Mouse (Mus musculus) midbrain, embryonic 13.5 days (tissue): ENCODE results near the gene Fuca2. TPM values are rescaled to one million over a fixed set of nuclear protein-coding genes. Genes with fewer than 3 reads are reported as not detected.

Source experiments
- ATAC-seq: fragments of 200-750 bp; cut with Nextera tagmentation; 2 replicates; pipeline ENCODE4 v1.8.0; 2017; ENCODE audit warnings: mild to moderate bottlenecking, moderate TSS enrichment, moderate library complexity
- H3K27ac ChIP-seq: fragments of 300-500 bp; sonication (generic); 2 replicates; pipeline ENCODE4 v1.5.1; 2015; ENCODE audit warnings: inconsistent platforms, mild to moderate bottlenecking, moderate library complexity
- H3K27me3 ChIP-seq: fragments of 300-500 bp; sonication (generic); 2 replicates; pipeline ENCODE4 v1.6.1; 2015; ENCODE audit warnings: mild to moderate bottlenecking, inconsistent platforms
- H3K36me3 ChIP-seq: fragments of 300-500 bp; sonication (generic); 2 replicates; pipeline ENCODE4 v1.6.1; 2015; ENCODE audit warnings: mild to moderate bottlenecking, inconsistent platforms
- H3K4me1 ChIP-seq: fragments of 300-500 bp; sonication (generic); replicated peaks from 2 replicates; pipeline ENCODE4 v1.6.1; 2015; ENCODE audit warnings: inconsistent platforms
- H3K4me2 ChIP-seq: fragments of 300-500 bp; sonication (generic); replicated peaks from 2 replicates; pipeline ENCODE4 v1.6.1; 2015; ENCODE audit warnings: moderate library complexity, mild to moderate bottlenecking, inconsistent platforms
- H3K4me3 ChIP-seq: fragments of 300-500 bp; sonication (generic); replicated peaks from 2 replicates; pipeline ENCODE4 v1.5.1; 2015; ENCODE audit warnings: mild to moderate bottlenecking, inconsistent platforms
- H3K9ac ChIP-seq: fragments of 300-500 bp; sonication (generic); replicated peaks from 2 replicates; pipeline ENCODE4 v1.6.1; 2015; ENCODE audit warnings: mild to moderate bottlenecking, inconsistent platforms
- H3K9me3 ChIP-seq: fragments of 300-500 bp; sonication (generic); 2 replicates; pipeline ENCODE4 v1.6.1; 2016; ENCODE audit warnings: mild to moderate bottlenecking, inconsistent platforms
- WGBS: fragments of 180-500 bp; shearing (Covaris S2); methylation state at CpG from one replicate; pipeline ENCODE4 v1.1.7; 2015; 5-methylcytosine and 5-hydroxymethylcytosine counted together
- polyA plus RNA-seq: library from polyadenylated mRNA; unstranded; fragments of >200 nt; fragmentation: Nextera tagmentation; extraction: Ambion mirVana; gene quantifications from 2 replicates; pipeline ENCODE4 v1.2.1, GENCODE M21; 2015

Gene Fuca2
- polyA plus RNA-seq, 1 experiment from 2014 or later: 22.0 TPM

DNA sequence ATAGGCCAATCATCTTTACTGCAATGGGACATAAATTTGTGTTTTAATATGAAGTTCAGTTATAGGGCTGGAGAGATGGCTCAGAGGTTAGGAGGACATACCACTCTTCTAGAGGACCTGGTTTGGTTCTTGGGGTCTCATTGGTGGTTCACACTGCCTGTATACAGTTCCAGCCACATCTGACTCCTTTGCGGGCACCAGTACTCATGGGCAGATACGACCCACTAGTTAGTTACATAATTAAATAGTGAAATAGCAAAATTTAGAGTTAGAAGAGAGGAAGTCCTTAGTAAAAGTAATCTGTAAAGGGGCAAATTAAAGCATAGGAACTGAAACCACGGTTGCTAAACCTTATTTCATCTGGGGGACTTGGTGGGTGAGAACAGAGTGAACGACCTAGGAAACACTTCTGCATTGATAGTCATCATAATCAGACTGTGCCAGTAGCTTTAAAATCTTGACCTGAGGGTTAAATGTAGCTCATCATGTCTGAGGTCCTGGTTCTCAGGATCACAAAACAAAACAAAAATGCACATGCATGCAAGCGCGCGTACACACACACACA, 40.5 kb downstream of the Fuca2 start:
- no peak overlapping the region for H3K27ac ChIP-seq
- H3K9me3 ChIP-seq: no peaks in the 10 kb centered on the region
- H3K4me1 ChIP-seq: no peaks in the 10 kb centered on the region
- peaks cover 30% of the 10 kb centered on the region for H3K36me3 ChIP-seq
- no peak overlapping the region for H3K9ac ChIP-seq
- WGBS: 91% methylated on average over 7 of the region's 7 CpGs
- H3K4me2 ChIP-seq: no peak overlapping the region
- H3K27me3 ChIP-seq: no peaks in the 10 kb centered on the region
- H3K4me3 ChIP-seq: no peak overlapping the region
- ATAC-seq: no peak

DNA sequence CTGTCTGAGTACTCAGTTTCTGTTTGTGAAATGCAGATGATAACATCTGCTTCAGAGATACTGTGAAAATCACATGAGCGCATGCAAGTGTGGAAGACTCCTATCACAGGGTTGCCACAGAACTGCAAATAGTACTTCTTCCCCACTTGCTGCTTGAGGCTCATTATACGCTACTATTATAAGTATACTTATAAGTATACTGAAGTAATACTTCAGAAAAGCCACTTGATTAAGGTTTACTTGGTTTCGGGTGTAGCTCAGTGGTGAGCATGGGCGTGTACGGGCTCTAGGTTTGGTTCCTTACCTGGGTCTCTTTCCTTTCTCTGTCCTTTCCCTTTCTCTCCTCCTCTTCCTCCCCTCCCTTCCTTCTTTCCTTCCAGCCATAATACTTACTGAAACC, 42.4 kb downstream of the Fuca2 start:
- H3K9me3 ChIP-seq: no peaks in the 10 kb centered on the region
- H3K36me3 ChIP-seq: peaks cover 27% of the 10 kb centered on the region
- no peak overlapping the region for H3K4me3 ChIP-seq
- no peak overlapping the region for H3K27ac ChIP-seq
- H3K4me1 ChIP-seq: no peaks in the 10 kb centered on the region
- no peak overlapping the region for H3K4me2 ChIP-seq
- no peaks in the 10 kb centered on the region for H3K27me3 ChIP-seq
- no peak for ATAC-seq
- no peak overlapping the region for H3K9ac ChIP-seq
- WGBS: 94% methylated on average over 5 of the region's 5 CpGs

DNA sequence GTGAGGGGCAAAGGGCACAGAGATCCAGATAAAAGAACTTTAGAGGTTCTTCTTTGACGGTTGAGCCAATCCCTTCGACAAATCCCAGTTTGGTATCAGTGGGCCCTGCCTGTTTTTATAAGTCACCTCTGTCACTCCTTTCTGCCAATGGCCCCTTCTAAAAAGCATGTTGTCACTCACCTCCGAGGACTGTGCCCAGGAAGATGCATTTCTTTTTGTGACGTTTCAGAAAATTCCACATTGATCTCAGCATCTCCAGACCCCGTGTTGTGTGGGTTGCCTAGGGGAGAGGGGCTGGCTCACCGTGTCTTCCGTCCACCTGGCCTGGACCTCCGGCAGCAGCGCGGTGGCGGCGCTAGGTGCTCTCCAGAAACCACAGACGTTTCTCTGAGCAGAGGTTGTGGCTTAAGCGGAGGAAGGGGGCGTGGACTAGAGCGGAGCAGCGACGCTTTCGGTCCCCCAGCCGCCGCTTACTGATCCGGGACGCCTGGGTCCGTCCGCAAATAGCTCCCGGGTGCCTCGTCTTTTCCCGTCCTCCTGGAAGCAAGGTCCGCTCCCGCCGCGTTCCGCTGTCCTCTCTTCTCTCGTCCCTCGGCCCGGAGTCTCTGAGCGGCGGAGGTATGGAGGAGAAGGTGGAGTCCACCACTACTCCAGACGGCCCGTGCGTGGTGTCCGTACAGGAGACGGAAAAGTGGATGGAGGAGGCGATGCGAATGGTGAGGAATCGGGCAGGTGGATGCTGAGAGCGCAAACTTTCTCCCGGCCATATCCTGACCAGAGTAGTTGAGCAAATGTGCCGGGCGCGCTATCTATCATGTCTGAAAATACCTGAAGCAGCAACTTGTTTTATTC, 53.5 kb downstream of the Fuca2 start, which contains the start of the genes Adat2 and Pex3:
TSS of gene Adat2 (plus strand) at position 249 of the 852 bp plus-strand sequence.
TSS of gene Pex3 (minus strand) at position 497 of the 852 bp plus-strand sequence.
- ATAC-seq: peak; percentile 98
- H3K9me3 ChIP-seq: no peaks in the 10 kb centered on the region
- no peaks in the 10 kb centered on the region for H3K27me3 ChIP-seq
- peak within 1 kb of the TSS; percentile 84 for H3K9ac ChIP-seq
- H3K4me1 ChIP-seq: peaks cover 12% of the 10 kb centered on the region
- peak within 1 kb of the TSS; percentile 73 for H3K4me2 ChIP-seq
- peak within 1 kb of the TSS; percentile 80 for H3K4me3 ChIP-seq
- WGBS: under 1% methylated on average over 51 of the region's 51 CpGs
- H3K36me3 ChIP-seq: 0 out of 2 replicates have a peak, but pooled peaks cover 5% of the 10 kb centered on the region
- H3K27ac ChIP-seq: peak within 1 kb of the TSS; percentile 78

DNA sequence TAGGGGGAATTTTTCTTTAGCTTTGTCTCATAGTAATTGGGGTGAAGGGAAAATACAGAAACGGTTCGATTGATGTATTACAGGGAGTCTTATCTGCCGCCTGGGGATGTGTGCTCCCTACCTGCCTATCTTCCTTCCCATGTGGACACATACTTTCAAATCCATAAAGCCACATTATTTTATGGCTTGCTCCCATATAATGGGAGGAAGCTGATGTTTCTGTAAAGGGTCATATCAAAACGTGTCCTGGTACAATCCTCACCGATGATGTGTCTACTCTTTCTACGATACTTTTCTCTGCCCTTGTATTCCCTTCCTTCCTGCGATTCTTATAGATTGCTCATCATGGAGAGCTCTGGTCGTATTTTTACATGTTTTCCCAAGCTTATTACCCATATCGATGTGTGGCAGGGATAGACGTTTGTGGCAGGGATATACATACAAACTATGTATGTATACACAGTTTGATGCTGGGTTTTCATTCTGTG, 54.2 kb downstream of the Fuca2 start:
- H3K27me3 ChIP-seq: no peaks in the 10 kb centered on the region
- peak overlapping the region; percentile 80 for H3K4me3 ChIP-seq
- peak; percentile 43 for ATAC-seq
- H3K27ac ChIP-seq: peak overlapping the region; percentile 78; the same call in 1 of the 2 replicates
- H3K36me3 ChIP-seq: peaks cover 6% of the 10 kb centered on the region; the same call in 1 of the 2 replicates
- WGBS: 32% methylated on average over 10 of the region's 10 CpGs
- H3K4me1 ChIP-seq: peaks cover 12% of the 10 kb centered on the region
- H3K4me2 ChIP-seq: peak overlapping the region; percentile 73
- H3K9me3 ChIP-seq: no peaks in the 10 kb centered on the region
- H3K9ac ChIP-seq: peak overlapping the region; percentile 84

DNA sequence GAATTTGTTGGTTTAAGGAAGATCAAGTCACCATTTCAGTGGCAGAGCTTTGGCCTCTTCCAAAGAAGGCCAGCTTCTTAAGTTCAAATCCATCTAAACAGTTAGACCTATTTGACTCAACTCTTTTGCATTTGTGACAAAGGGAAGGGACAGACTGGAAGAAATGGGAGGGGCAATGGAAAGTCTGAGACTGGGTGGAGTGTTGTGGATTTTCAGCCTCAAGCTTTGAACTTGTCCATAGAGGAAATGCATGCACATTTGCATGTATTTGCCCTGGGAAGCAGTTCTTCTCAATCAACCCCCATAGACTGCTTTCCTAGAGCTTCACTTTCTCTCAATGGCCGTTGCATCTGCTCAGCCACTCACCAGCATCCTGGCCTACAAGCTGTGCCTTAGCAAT, 55.0 kb downstream of the Fuca2 start:
- WGBS: 85% methylated on average over 1 of the region's 1 CpGs
- ATAC-seq: no peak
- Histone ChIP-seq H3K9me3 (no peaks in the 10 kb centered on the region), H3K36me3 (peaks cover 10% of the 10 kb centered on the region; the same call in 1 of the 2 replicates), H3K27ac (no peak overlapping the region), H3K27me3 (no peaks in the 10 kb centered on the region), H3K4me2 (no peak overlapping the region), H3K4me1 (peaks cover 12% of the 10 kb centered on the region), H3K9ac (no peak overlapping the region), H3K4me3 (no peak overlapping the region)

DNA sequence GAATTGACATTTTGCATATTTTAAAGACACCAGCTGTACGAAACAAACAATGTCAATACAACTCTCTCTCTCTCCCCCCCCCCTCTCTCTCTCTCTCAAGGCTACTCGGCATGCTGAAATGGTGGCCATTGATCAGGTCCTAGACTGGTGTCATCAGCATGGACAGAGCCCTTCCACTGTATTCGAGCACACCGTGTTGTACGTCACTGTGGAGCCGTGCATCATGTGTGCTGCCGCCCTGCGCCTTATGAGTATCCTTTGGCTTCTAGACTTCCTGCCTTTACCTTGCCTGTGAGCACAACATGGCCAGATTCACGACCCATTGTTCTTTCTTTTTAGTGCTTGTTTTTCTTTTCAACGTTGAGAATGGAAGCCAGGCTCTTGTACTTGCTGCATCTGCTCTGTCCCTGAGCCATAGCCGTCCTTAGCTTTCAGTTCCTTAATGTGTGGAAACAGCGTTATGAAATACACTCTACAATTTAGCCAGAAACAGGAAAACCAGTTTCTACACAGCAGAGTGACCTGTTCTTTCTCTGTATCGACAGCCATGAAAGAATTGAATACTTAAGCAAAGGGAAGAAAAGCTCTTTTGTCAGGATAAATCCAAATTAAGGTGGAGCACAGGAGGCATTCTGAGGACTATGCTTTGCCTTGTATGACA, 60.8 kb downstream of the Fuca2 start:
- no peak for ATAC-seq
- Histone ChIP-seq H3K27ac (no peak overlapping the region), H3K36me3 (peaks cover 19% of the 10 kb centered on the region; the same call in 1 of the 2 replicates), H3K9me3 (no peaks in the 10 kb centered on the region), H3K4me1 (peaks cover 4% of the 10 kb centered on the region; the same call in 1 of the 2 replicates), H3K4me3 (no peak overlapping the region), H3K9ac (no peak overlapping the region), H3K4me2 (no peak overlapping the region), H3K27me3 (no peaks in the 10 kb centered on the region)
- WGBS: 92% methylated on average over 13 of the region's 13 CpGs

DNA sequence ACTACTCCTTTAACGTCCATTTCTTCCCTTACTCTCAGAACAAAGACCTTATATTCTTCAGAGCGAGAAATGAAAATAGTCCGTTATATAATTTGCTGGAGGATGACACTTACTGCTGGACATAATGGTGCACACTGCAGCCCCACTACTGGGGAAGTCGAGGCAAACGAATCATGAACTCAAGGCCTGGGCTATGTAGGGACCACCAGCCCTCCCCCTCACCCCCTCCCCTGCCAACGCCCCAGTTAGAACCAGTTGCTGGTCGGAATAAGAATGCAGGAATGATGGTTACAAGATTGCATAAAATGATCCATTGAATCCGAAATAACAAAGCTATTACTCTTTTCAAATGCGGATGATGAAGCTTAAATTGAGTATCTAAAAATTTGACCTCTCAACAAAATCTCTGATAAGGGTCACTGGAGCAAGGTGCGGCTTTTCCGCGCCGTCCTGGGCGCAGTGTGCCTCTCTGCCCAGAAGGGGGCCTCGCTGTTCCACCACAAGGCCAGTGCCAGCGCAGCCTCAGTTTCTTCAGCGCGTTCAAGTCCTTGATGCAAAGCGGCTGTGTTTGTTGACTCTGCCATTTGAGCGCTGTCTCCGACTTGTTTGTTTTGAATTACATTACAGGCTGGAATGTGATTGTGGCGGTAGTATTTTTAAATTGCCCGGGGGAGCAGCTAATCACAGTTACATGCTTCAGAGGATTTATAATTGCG, 65.2 kb downstream of the Fuca2 start:
- peak; percentile 83 for ATAC-seq
- Histone ChIP-seq H3K36me3 (peaks cover 9% of the 10 kb centered on the region; the same call in 1 of the 2 replicates), H3K27me3 (peaks cover 28% of the 10 kb centered on the region), H3K9me3 (no peaks in the 10 kb centered on the region), H3K4me3 (peak overlapping the region; percentile 22), H3K4me2 (peak overlapping the region; percentile 51), H3K9ac (no peak overlapping the region), H3K27ac (no peak overlapping the region), H3K4me1 (peaks cover 5% of the 10 kb centered on the region; the same call in 1 of the 2 replicates)
- WGBS: 29% methylated on average over 24 of the region's 24 CpGs

DNA sequence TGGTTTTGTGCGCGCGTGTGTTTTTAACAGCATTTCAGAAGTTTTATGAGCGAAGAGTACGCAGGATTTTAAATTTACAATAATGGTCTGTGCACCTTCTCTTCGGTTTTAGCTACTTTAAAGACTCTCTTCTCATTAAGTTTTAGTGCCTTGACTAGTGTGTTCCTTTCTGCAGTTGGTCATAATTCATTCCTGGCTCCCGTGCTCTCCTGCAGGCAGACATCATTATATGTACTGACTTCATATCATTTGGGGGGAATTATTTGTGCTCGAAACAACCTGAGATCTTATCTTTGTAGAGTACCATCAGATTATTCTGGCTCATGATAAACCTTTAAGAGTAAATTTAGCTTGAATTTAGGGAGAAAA, 65.7 kb downstream of the Fuca2 start:
- Histone ChIP-seq H3K4me1 (peaks cover 10% of the 10 kb centered on the region), H3K36me3 (peaks cover 9% of the 10 kb centered on the region; the same call in 1 of the 2 replicates), H3K9ac (no peak overlapping the region), H3K9me3 (no peaks in the 10 kb centered on the region), H3K4me2 (peak overlapping the region; percentile 51), H3K27ac (no peak overlapping the region), H3K27me3 (peaks cover 28% of the 10 kb centered on the region), H3K4me3 (peak overlapping the region; percentile 22)
- 68% methylated on average over 8 of the region's 8 CpGs for WGBS
- no peak for ATAC-seq

DNA sequence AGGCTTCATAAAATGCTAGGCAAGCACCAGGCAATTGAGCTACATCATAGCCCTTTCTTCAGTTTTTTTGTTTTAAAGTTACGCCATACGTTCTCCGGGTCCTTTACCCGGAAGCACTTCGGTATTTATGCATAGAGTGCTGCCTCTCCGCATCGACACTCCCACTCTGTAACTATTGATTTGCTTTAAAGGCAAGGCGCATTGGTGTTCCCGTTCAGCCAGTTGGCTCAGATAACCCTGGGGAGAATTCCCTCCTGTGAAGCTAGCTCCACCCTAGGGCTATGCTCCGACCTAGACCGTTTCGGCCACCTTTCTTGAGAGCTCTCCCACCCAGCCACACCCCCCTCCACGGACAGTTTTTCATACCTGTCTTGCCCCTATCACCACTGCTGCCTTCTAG, 67.1 kb downstream of the Fuca2 start:
- H3K9me3 ChIP-seq: no peaks in the 10 kb centered on the region
- peaks cover 29% of the 10 kb centered on the region for H3K27me3 ChIP-seq
- H3K36me3 ChIP-seq: peaks cover 7% of the 10 kb centered on the region; the same call in 1 of the 2 replicates
- peaks cover 21% of the 10 kb centered on the region for H3K4me1 ChIP-seq
- H3K4me3 ChIP-seq: no peak overlapping the region
- H3K9ac ChIP-seq: no peak overlapping the region
- no peak for ATAC-seq
- 72% methylated on average over 13 of the region's 13 CpGs for WGBS
- no peak overlapping the region for H3K27ac ChIP-seq
- H3K4me2 ChIP-seq: no peak overlapping the region
